Mouse (Mus musculus): ENCODE results near the gene Pdlim7.

- TF ChIP-seq GATA1 (IDR thresholded peaks at IDR 0.05; ENCODE audit: low read length) (no peak), TAL1 (IDR thresholded peaks at IDR 0.05; ENCODE audit: low read length) (no peak)
Observed at GRCm38 (mm10) chr13:55451296-55451695, 62.2 kb downstream of the Pdlim7 start.

Measured in erythroblast, embryonic 14.5 days (primary cell).